8 mouse cellular contexts compared by ENCODE assay signal in the genomic region with DNA sequence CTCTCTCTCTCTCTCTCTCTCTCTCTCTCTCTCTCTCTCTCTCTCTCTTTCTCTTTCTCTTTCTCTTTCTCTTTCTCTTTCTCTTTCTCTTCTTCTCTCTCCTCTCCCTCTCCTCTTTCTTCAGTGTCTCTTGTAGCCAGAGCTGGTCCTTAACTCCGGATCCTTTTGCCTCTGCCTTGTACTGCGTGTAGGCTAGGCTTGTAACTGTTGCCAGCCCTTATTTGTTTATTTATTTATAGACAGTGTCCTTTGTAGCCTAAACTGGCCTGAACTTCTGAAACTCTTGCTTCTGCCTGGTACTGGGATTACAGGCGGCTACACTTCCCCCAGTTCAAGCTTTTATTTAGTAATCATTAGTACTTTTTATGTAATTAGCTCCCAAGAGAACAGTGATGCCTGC. TPM values are rescaled to one million over a fixed set of nuclear protein-coding genes. Genes with fewer than 3 reads are reported as not detected.
DNase-seq lines count a peak whose midpoint lies in the region; ATAC-seq lines count a peak whose summit lies in the region.

No protein-coding gene starts in this region.

- no peaks in the 10 kb centered on the region for H3K9me3 ChIP-seq in forebrain, embryonic 14.5 days (replicated peaks; ENCODE audit: control insufficient read depth, low read length)
- no peaks in the 10 kb centered on the region for H3K9me3 ChIP-seq in liver, embryonic 13.5 days (replicated peaks)

- no peak overlapping the region for H3K27ac ChIP-seq in forebrain, embryonic 14.5 days (ENCODE audit: low read depth, low read length)
- no peak overlapping the region for H3K27ac ChIP-seq in liver, embryonic 13.5 days

- WGBS in forebrain, embryonic 14.5 days, result 27% methylated on average over 3 of the region's 3 CpGs
- WGBS in liver, embryonic 13.5 days (ENCODE audit: insufficient replicate concordance), result 16% methylated on average over 3 of the region's 3 CpGs

- H3K4me1 ChIP-seq in forebrain, embryonic 14.5 days (ENCODE audit: control insufficient read depth, insufficient read depth, low read length), result no peaks in the 10 kb centered on the region
- H3K4me1 ChIP-seq in liver, embryonic 13.5 days (replicated peaks), result peaks cover 27% of the 10 kb centered on the region

- no peak for ATAC-seq in forebrain, embryonic 14.5 days
- no peak for ATAC-seq in liver, embryonic 13.5 days (ENCODE audit: low read depth)
- no peak for ATAC-seq in megakaryocyte-erythroid progenitor cell, adult 5-6 weeks (replicated peaks; ENCODE audit: low FRiP score, low TSS enrichment, poor library complexity, severe bottlenecking)

- peak overlapping the region; percentile 81; the same call in 1 of the 2 replicates for H3K4me3 ChIP-seq in forebrain, embryonic 14.5 days (ENCODE audit: low read depth, low read length)
- H3K4me3 ChIP-seq in liver, embryonic 13.5 days (replicated peaks), result peak overlapping the region; percentile 73

- H3K9ac ChIP-seq in forebrain, embryonic 14.5 days (ENCODE audit: low read length), result peak overlapping the region; percentile 30; the same call in 1 of the 2 replicates
- peak overlapping the region; percentile 80 for H3K9ac ChIP-seq in liver, embryonic 13.5 days

- DNase-seq in 3T3-L1 (ENCODE audit: low read depth, low spot score), result peak; percentile 32
- peak; percentile 16 to 25 for DNase-seq in B cell, adult 2 months
- no peak for DNase-seq in forebrain, embryonic 14.5 days (ENCODE audit: low spot score)
- DNase-seq in liver, embryonic 13.5 days, result no peak
- no peak for DNase-seq in thymus, postnatal 25 days
- no peak for DNase-seq in kidney, postnatal 10 days
- no peak for DNase-seq in kidney, adult 8-10 months

- peak overlapping the region; percentile 89 for H3K4me2 ChIP-seq in forebrain, embryonic 14.5 days (ENCODE audit: low read length)
- peak overlapping the region; percentile 86 for H3K4me2 ChIP-seq in liver, embryonic 13.5 days

- H3K27me3 ChIP-seq in forebrain, embryonic 14.5 days (replicated peaks; ENCODE audit: control insufficient read depth, insufficient read depth, low read length), result no peaks in the 10 kb centered on the region
- H3K27me3 ChIP-seq in liver, embryonic 13.5 days, result no peaks in the 10 kb centered on the region

- no peaks in the 10 kb centered on the region for H3K36me3 ChIP-seq in forebrain, embryonic 14.5 days (ENCODE audit: control insufficient read depth, insufficient read depth, low read length)
- no peaks in the 10 kb centered on the region for H3K36me3 ChIP-seq in liver, embryonic 13.5 days

RNA-seq across cellular contexts. Expression of gene Katna1, which starts 1.2 kb away (rescaled TPM):
- polyA plus RNA-seq in forebrain, embryonic 14.5 days (2014; fragmentation: Nextera tagmentation; extraction: Ambion mirVana), result 45.2 and 45.9 TPM in 2 replicates
- 33.9 and 43.6 TPM in 2 replicates for polyA plus RNA-seq in liver, embryonic 13.5 days (2015; fragmentation: Nextera tagmentation; extraction: Ambion mirVana)
- total RNA-seq in megakaryocyte-erythroid progenitor cell, adult 5-6 weeks (2014; fragmentation: Nextera tagmentation), result 39.7 and 87.9 TPM in 2 replicates
- total RNA-seq in megakaryocyte-erythroid progenitor cell, adult 5-6 weeks (2017), result 56.3 and 70.3 TPM in 2 replicates

RNA-seq across cellular contexts. Expression of gene Lats1, which starts 46.0 kb away (rescaled TPM):
- polyA plus RNA-seq in forebrain, embryonic 14.5 days (2014; fragmentation: Nextera tagmentation; extraction: Ambion mirVana), result 12.8 and 13.7 TPM in 2 replicates
- polyA plus RNA-seq in liver, embryonic 13.5 days (2015; fragmentation: Nextera tagmentation; extraction: Ambion mirVana), result 2.2 and 2.6 TPM in 2 replicates
- total RNA-seq in megakaryocyte-erythroid progenitor cell, adult 5-6 weeks (2014; fragmentation: Nextera tagmentation), result 18.3 and 21.3 TPM in 2 replicates
- total RNA-seq in megakaryocyte-erythroid progenitor cell, adult 5-6 weeks (2017), result 13.5 and 15.8 TPM in 2 replicates

RNA-seq across cellular contexts. Expression of gene Pcmt1, which starts 46.1 kb away (rescaled TPM):
- 171 and 172 TPM in 2 replicates for polyA plus RNA-seq in forebrain, embryonic 14.5 days (2014; fragmentation: Nextera tagmentation; extraction: Ambion mirVana)
- 112 and 121 TPM in 2 replicates for polyA plus RNA-seq in liver, embryonic 13.5 days (2015; fragmentation: Nextera tagmentation; extraction: Ambion mirVana)
- 75.4 and 83.6 TPM in 2 replicates for total RNA-seq in megakaryocyte-erythroid progenitor cell, adult 5-6 weeks (2014; fragmentation: Nextera tagmentation)
- 106 and 110 TPM in 2 replicates for total RNA-seq in megakaryocyte-erythroid progenitor cell, adult 5-6 weeks (2017)

RNA-seq across cellular contexts. Expression of gene Nup43, which starts 59.7 kb away (rescaled TPM):
- polyA plus RNA-seq in forebrain, embryonic 14.5 days (2014; fragmentation: Nextera tagmentation; extraction: Ambion mirVana), result 43.2 and 46.7 TPM in 2 replicates
- 39.0 and 44.7 TPM in 2 replicates for polyA plus RNA-seq in liver, embryonic 13.5 days (2015; fragmentation: Nextera tagmentation; extraction: Ambion mirVana)
- total RNA-seq in megakaryocyte-erythroid progenitor cell, adult 5-6 weeks (2014; fragmentation: Nextera tagmentation), result 53.1 and 54.8 TPM in 2 replicates
- 23.9 and 64.8 TPM in 2 replicates for total RNA-seq in megakaryocyte-erythroid progenitor cell, adult 5-6 weeks (2017)

Comparison
In these comparisons a context has a peak if more than half of its experiments do, and no peak if none do; other contexts are left out.
1. DNase-seq: peak in 3T3-L1 (single experiment) and B cell, adult 2 months (2 of 2); none in forebrain, embryonic 14.5 days (single experiment), liver, embryonic 13.5 days (single experiment), thymus, postnatal 25 days (single experiment), kidney, postnatal 10 days (single experiment) and kidney, adult 8-10 months (0 of 2).